Mouse (Mus musculus) liver, embryonic 16.5 days (tissue): ENCODE data around the gene Gpt2. TPM values are rescaled to one million over a fixed set of nuclear protein-coding genes. Genes with fewer than 3 reads are reported as not detected.

ENCODE experiments used
- ATAC-seq: fragments of 200-750 bp; cut with Nextera tagmentation; 2 replicates; pipeline ENCODE4 v1.8.0; 2017; ENCODE audit warnings: low read depth, mild to moderate bottlenecking, moderate number of reproducible peaks, moderate library complexity
- H3K27ac ChIP-seq: fragments of 300-500 bp; sonication (generic); 2 replicates; pipeline ENCODE4 v1.5.1; 2014; ENCODE audit warnings: mild to moderate bottlenecking, low read length
- H3K27me3 ChIP-seq: fragments of 300-500 bp; sonication (generic); 2 replicates; pipeline ENCODE4 v1.6.1; 2014; ENCODE audit warnings: low read depth, low read length, mixed read lengths; ENCODE audit not compliant: control insufficient read depth, insufficient read depth
- H3K36me3 ChIP-seq: fragments of 300-500 bp; sonication (generic); 2 replicates; pipeline ENCODE4 v1.6.1; 2014; ENCODE audit warnings: mild to moderate bottlenecking; ENCODE audit not compliant: control insufficient read depth, insufficient read depth
- H3K4me1 ChIP-seq: fragments of 300-500 bp; sonication (generic); 2 replicates; pipeline ENCODE4 v1.6.1; 2014; ENCODE audit warnings: low read depth, low read length, mixed read lengths; ENCODE audit not compliant: control insufficient read depth
- H3K4me2 ChIP-seq: fragments of 300-500 bp; sonication (generic); 2 replicates; pipeline ENCODE4 v1.6.1; 2014; ENCODE audit warnings: low read depth, low read length, mixed read lengths
- H3K4me3 ChIP-seq: fragments of 300-500 bp; sonication (generic); 2 replicates; pipeline ENCODE4 v1.5.1; 2014; ENCODE audit warnings: low read depth, mild to moderate bottlenecking, low read length
- H3K9ac ChIP-seq: fragments of 300-500 bp; sonication (generic); 2 replicates; pipeline ENCODE4 v1.6.1; 2014; ENCODE audit warnings: low read depth, low read length
- H3K9me3 ChIP-seq: fragments of 300-500 bp; sonication (generic); replicated peaks from 2 replicates; pipeline ENCODE4 v1.6.1; 2016; ENCODE audit warnings: low read length; ENCODE audit not compliant: control insufficient read depth
- WGBS: fragments of 180-500 bp; shearing (Covaris S2); extraction: QIAGEN DNeasy Blood & Tissue Kit; methylation state at CpG from one replicate; pipeline ENCODE4 v1.1.7; 2014; ENCODE audit not compliant: insufficient replicate concordance; 5-methylcytosine and 5-hydroxymethylcytosine counted together
- polyA plus RNA-seq: library from polyadenylated mRNA; unstranded; fragments of >200 nt; fragmentation: Nextera tagmentation; extraction: Ambion mirVana; gene quantifications from 2 replicates; pipeline ENCODE4 v1.2.1, GENCODE M21; 2015

Gpt2 gene
- polyA plus RNA-seq, 1 experiment from 2014 or later, result 27.1 TPM

GRCm38 (mm10) chr8:85563336-85563735, 71.0 kb downstream of the Gpt2 start:
- H3K9ac ChIP-seq, result no peak overlapping the region
- H3K27me3 ChIP-seq, result no peaks in the 10 kb centered on the region
- WGBS, result 76% methylated on average over 8 of the region's 8 CpGs
- no peak overlapping the region for H3K4me3 ChIP-seq
- H3K9me3 ChIP-seq, result no peaks in the 10 kb centered on the region
- no peak for ATAC-seq
- H3K4me2 ChIP-seq, result no peak overlapping the region
- no peaks in the 10 kb centered on the region for H3K4me1 ChIP-seq
- H3K27ac ChIP-seq, result no peak overlapping the region
- no peaks in the 10 kb centered on the region for H3K36me3 ChIP-seq

- H3K27me3 ChIP-seq, result no peaks in the 10 kb centered on the region
- no peak for ATAC-seq
- H3K9ac ChIP-seq, result no peak overlapping the region
- no peaks in the 10 kb centered on the region for H3K4me1 ChIP-seq
- no peak overlapping the region for H3K27ac ChIP-seq
- H3K36me3 ChIP-seq, result no peaks in the 10 kb centered on the region
- no peak overlapping the region for H3K4me2 ChIP-seq
- no peaks in the 10 kb centered on the region for H3K9me3 ChIP-seq
- H3K4me3 ChIP-seq, result no peak overlapping the region
- WGBS, result 57% methylated on average over 3 of the region's 3 CpGs
These were observed 72.8 kb downstream of the Gpt2 start for GRCm38 (mm10) chr8:85565186-85565585.

- Histone ChIP-seq H3K4me1 (no peaks in the 10 kb centered on the region), H3K4me2 (no peak overlapping the region), H3K27me3 (no peaks in the 10 kb centered on the region), H3K9ac (no peak overlapping the region), H3K36me3 (no peaks in the 10 kb centered on the region), H3K27ac (no peak overlapping the region), H3K4me3 (no peak overlapping the region), H3K9me3 (no peaks in the 10 kb centered on the region)
- WGBS, result 71% methylated on average over 2 of the region's 2 CpGs
- peak; percentile 63 for ATAC-seq
These were observed 75.4 kb downstream of the Gpt2 start for GRCm38 (mm10) chr8:85567801-85568200.

GRCm38 (mm10) chr8:85570466-85570865, 78.1 kb downstream of the Gpt2 start:
- H3K36me3 ChIP-seq, result no peaks in the 10 kb centered on the region
- 12% methylated on average over 4 of the region's 4 CpGs for WGBS
- H3K9ac ChIP-seq, result no peak overlapping the region
- ATAC-seq, result no peak
- H3K27me3 ChIP-seq, result no peaks in the 10 kb centered on the region
- no peak overlapping the region for H3K4me2 ChIP-seq
- H3K4me1 ChIP-seq, result no peaks in the 10 kb centered on the region
- no peak overlapping the region for H3K27ac ChIP-seq
- no peak overlapping the region for H3K4me3 ChIP-seq
- H3K9me3 ChIP-seq, result no peaks in the 10 kb centered on the region

- Histone ChIP-seq H3K9me3 (no peaks in the 10 kb centered on the region), H3K27me3 (no peaks in the 10 kb centered on the region), H3K27ac (no peak overlapping the region), H3K36me3 (no peaks in the 10 kb centered on the region), H3K4me3 (no peak overlapping the region), H3K9ac (no peak overlapping the region), H3K4me1 (no peaks in the 10 kb centered on the region), H3K4me2 (no peak overlapping the region)
- 47% methylated on average over 2 of the region's 2 CpGs for WGBS
- ATAC-seq, result no peak
These were observed 81.7 kb downstream of the Gpt2 start for GRCm38 (mm10) chr8:85573972-85574496.

Other genes with a start within 250 kb of the Gpt2 start
- gene Orc6, start 192.9 kb upstream of the Gpt2 start, polyA plus RNA-seq, result 68.3 and 78.3 TPM in 2 replicates
- 88.1 and 93.8 TPM in 2 replicates for gene Vps35, start 192.8 kb upstream of the Gpt2 start, polyA plus RNA-seq
- gene Mylk3, start 106.2 kb upstream of the Gpt2 start, polyA plus RNA-seq, result 66.3 and 66.8 TPM in 2 replicates
- gene 4921524J17Rik, start 59.7 kb upstream of the Gpt2 start, polyA plus RNA-seq, result 14.5 and 17.0 TPM in 2 replicates
- gene Dnaja2, start 62.8 kb downstream of the Gpt2 start, polyA plus RNA-seq, result 63.5 and 65.7 TPM in 2 replicates
- gene Neto2, start 208.3 kb downstream of the Gpt2 start, polyA plus RNA-seq, result 0.42 and 0.54 TPM in 2 replicates